Mouse (Mus musculus): ENCODE results near the gene Kif3c. TPM values are rescaled to one million over a fixed set of nuclear protein-coding genes. Genes with fewer than 3 reads are reported as not detected.

Kif3c gene
- 0.46 and 0.52 TPM in 2 replicates for polyA plus RNA-seq (2015; fragmentation: Nextera tagmentation; extraction: Ambion mirVana)

GRCm38 (mm10) chr12:3364508-3365448 is at the start of gene Kif3c:
Gene Kif3c, plus strand, starts transcription at chr12:3365132.
- Histone ChIP-seq H3K9me3 (ENCODE audit: low read length) (no peaks in the 10 kb centered on the region), H3K27me3 (ENCODE audit: insufficient read depth, low read length) (peaks cover 5% of the 10 kb centered on the region; the same call in 1 of the 2 replicates), H3K4me2 (ENCODE audit: low read depth, low read length) (peak within 1 kb of the TSS; percentile 91), H3K9ac (replicated peaks) (peak within 1 kb of the TSS; percentile 57), H3K36me3 (replicated peaks; ENCODE audit: insufficient read depth, low read length) (no peaks in the 10 kb centered on the region), H3K4me3 (ENCODE audit: low read depth, low read length) (peak within 1 kb of the TSS; percentile 81), H3K4me1 (ENCODE audit: insufficient read depth) (peaks cover 8% of the 10 kb centered on the region), H3K27ac (ENCODE audit: low read depth) (no peak within 1 kb of the TSS)
- TF ChIP-seq EP300 (IDR thresholded peaks at IDR 0.05; ENCODE audit: low read depth) (no peak), CTCF (IDR thresholded peaks at IDR 0.05; ENCODE audit: low read depth) (no peak)
- DNase-seq = peak; percentile 62
- 13% methylated on average over 37 of the region's 48 CpGs for WGBS (ENCODE audit: insufficient replicate concordance)
- peak; percentile 76 for ATAC-seq

GRCm38 (mm10) chr12:3316083-3316482 is 48.8 kb upstream of the Kif3c start:
- ATAC-seq (no peak), DNase-seq (no peak)
- Histone ChIP-seq H3K4me3 (ENCODE audit: low read depth, low read length) (no peak overlapping the region), H3K27ac (ENCODE audit: low read depth) (no peak overlapping the region), H3K27me3 (ENCODE audit: insufficient read depth, low read length) (no peaks in the 10 kb centered on the region), H3K9me3 (ENCODE audit: low read length) (no peaks in the 10 kb centered on the region), H3K36me3 (replicated peaks; ENCODE audit: insufficient read depth, low read length) (no peaks in the 10 kb centered on the region), H3K9ac (replicated peaks) (no peak overlapping the region), H3K4me2 (ENCODE audit: low read depth, low read length) (no peak overlapping the region), H3K4me1 (ENCODE audit: insufficient read depth) (no peaks in the 10 kb centered on the region)
- 46% methylated on average over 2 of the region's 2 CpGs for WGBS (ENCODE audit: insufficient replicate concordance)
- TF ChIP-seq CTCF (IDR thresholded peaks at IDR 0.05; ENCODE audit: low read depth) (no peak), EP300 (IDR thresholded peaks at IDR 0.05; ENCODE audit: low read depth) (no peak)

- Histone ChIP-seq H3K27me3 (ENCODE audit: insufficient read depth, low read length) (no peaks in the 10 kb centered on the region), H3K27ac (ENCODE audit: low read depth) (no peak overlapping the region), H3K4me3 (ENCODE audit: low read depth, low read length) (no peak overlapping the region), H3K9ac (replicated peaks) (no peak overlapping the region), H3K4me2 (ENCODE audit: low read depth, low read length) (no peak overlapping the region), H3K9me3 (ENCODE audit: low read length) (no peaks in the 10 kb centered on the region), H3K4me1 (ENCODE audit: insufficient read depth) (no peaks in the 10 kb centered on the region), H3K36me3 (replicated peaks; ENCODE audit: insufficient read depth, low read length) (no peaks in the 10 kb centered on the region)
- ATAC-seq = no peak
- TF ChIP-seq CTCF (IDR thresholded peaks at IDR 0.05; ENCODE audit: low read depth) (no peak), EP300 (IDR thresholded peaks at IDR 0.05; ENCODE audit: low read depth) (no peak)
- DNase-seq = no peak
- 65% methylated on average over 3 of the region's 3 CpGs for WGBS (ENCODE audit: insufficient replicate concordance)
Measured at GRCm38 (mm10) chr12:3316937-3317336, 48.0 kb upstream of the Kif3c start.

GRCm38 (mm10) chr12:3319377-3319776 is 45.6 kb upstream of the Kif3c start:
- no peaks in the 10 kb centered on the region for H3K27me3 ChIP-seq (ENCODE audit: insufficient read depth, low read length)
- WGBS (ENCODE audit: insufficient replicate concordance) = 64% methylated on average over 4 of the region's 4 CpGs
- no peak overlapping the region for H3K4me3 ChIP-seq (ENCODE audit: low read depth, low read length)
- TF ChIP-seq EP300 (IDR thresholded peaks at IDR 0.05; ENCODE audit: low read depth) (no peak), CTCF (IDR thresholded peaks at IDR 0.05; ENCODE audit: low read depth) (no peak)
- ATAC-seq = no peak
- no peak overlapping the region for H3K9ac ChIP-seq (replicated peaks)
- no peak for DNase-seq
- H3K36me3 ChIP-seq (replicated peaks; ENCODE audit: insufficient read depth, low read length) = no peaks in the 10 kb centered on the region
- no peak overlapping the region for H3K27ac ChIP-seq (ENCODE audit: low read depth)
- no peaks in the 10 kb centered on the region for H3K9me3 ChIP-seq (ENCODE audit: low read length)
- H3K4me2 ChIP-seq (ENCODE audit: low read depth, low read length) = no peak overlapping the region
- no peaks in the 10 kb centered on the region for H3K4me1 ChIP-seq (ENCODE audit: insufficient read depth)

- Histone ChIP-seq H3K9me3 (ENCODE audit: low read length) (no peaks in the 10 kb centered on the region), H3K27ac (ENCODE audit: low read depth) (no peak overlapping the region), H3K4me3 (ENCODE audit: low read depth, low read length) (no peak overlapping the region), H3K36me3 (replicated peaks; ENCODE audit: insufficient read depth, low read length) (no peaks in the 10 kb centered on the region), H3K9ac (replicated peaks) (no peak overlapping the region), H3K27me3 (ENCODE audit: insufficient read depth, low read length) (no peaks in the 10 kb centered on the region), H3K4me1 (ENCODE audit: insufficient read depth) (no peaks in the 10 kb centered on the region), H3K4me2 (ENCODE audit: low read depth, low read length) (no peak overlapping the region)
- ATAC-seq (no peak), DNase-seq (no peak)
- WGBS (ENCODE audit: insufficient replicate concordance) = 66% methylated on average over 6 of the region's 6 CpGs
- TF ChIP-seq CTCF (IDR thresholded peaks at IDR 0.05; ENCODE audit: low read depth) (no peak), EP300 (IDR thresholded peaks at IDR 0.05; ENCODE audit: low read depth) (no peak)
Measured at GRCm38 (mm10) chr12:3323241-3323640, 41.7 kb upstream of the Kif3c start.

- H3K4me1 ChIP-seq (ENCODE audit: insufficient read depth) = no peaks in the 10 kb centered on the region
- no peaks in the 10 kb centered on the region for H3K27me3 ChIP-seq (ENCODE audit: insufficient read depth, low read length)
- WGBS (ENCODE audit: insufficient replicate concordance) = 54% methylated on average over 2 of the region's 2 CpGs
- no peak for DNase-seq
- H3K36me3 ChIP-seq (replicated peaks; ENCODE audit: insufficient read depth, low read length) = no peaks in the 10 kb centered on the region
- no peak overlapping the region for H3K27ac ChIP-seq (ENCODE audit: low read depth)
- H3K9ac ChIP-seq (replicated peaks) = no peak overlapping the region
- no peak overlapping the region for H3K4me2 ChIP-seq (ENCODE audit: low read depth, low read length)
- no peaks in the 10 kb centered on the region for H3K9me3 ChIP-seq (ENCODE audit: low read length)
- no peak for TF ChIP-seq CTCF (IDR thresholded peaks at IDR 0.05; ENCODE audit: low read depth)
- TF ChIP-seq EP300 (IDR thresholded peaks at IDR 0.05; ENCODE audit: low read depth) = no peak
- no peak overlapping the region for H3K4me3 ChIP-seq (ENCODE audit: low read depth, low read length)
- ATAC-seq = no peak
Measured at GRCm38 (mm10) chr12:3325232-3325631, 39.7 kb upstream of the Kif3c start.
